Mouse (Mus musculus): ENCODE data around the gene Tmem178b.

Gene Tmem178b

GRCm38 (mm10) chr6:40161381-40161780 is 288.3 kb downstream of the Tmem178b start:
- no peak for DNase-seq (ENCODE audit: low read depth, low spot score)

GRCm38 (mm10) chr6:40173559-40173958 is 300.5 kb downstream of the Tmem178b start:
- DNase-seq (ENCODE audit: low read depth, low spot score), result no peak

- DNase-seq (ENCODE audit: low read depth, low spot score), result no peak
Observed at GRCm38 (mm10) chr6:40177870-40178269, 304.8 kb downstream of the Tmem178b start.

GRCm38 (mm10) chr6:40180551-40180950 is 307.5 kb downstream of the Tmem178b start:
- DNase-seq (ENCODE audit: low read depth, low spot score), result no peak

GRCm38 (mm10) chr6:40200661-40201060 is 327.6 kb downstream of the Tmem178b start:
- no peak for DNase-seq (ENCODE audit: low read depth, low spot score)

- no peak for DNase-seq (ENCODE audit: low read depth, low spot score)
Observed at GRCm38 (mm10) chr6:40202602-40203001, 329.5 kb downstream of the Tmem178b start.

- DNase-seq (ENCODE audit: low read depth, low spot score), result no peak
Observed at GRCm38 (mm10) chr6:40205380-40205779, 332.3 kb downstream of the Tmem178b start.

- DNase-seq (ENCODE audit: low read depth, low spot score), result no peak
Observed at GRCm38 (mm10) chr6:40208014-40208413, 334.9 kb downstream of the Tmem178b start.

GRCm38 (mm10) chr6:40209172-40209571 is 336.1 kb downstream of the Tmem178b start:
- no peak for DNase-seq (ENCODE audit: low read depth, low spot score)

- no peak for DNase-seq (ENCODE audit: low read depth, low spot score)
Observed at GRCm38 (mm10) chr6:40217154-40217553, 344.1 kb downstream of the Tmem178b start.

GRCm38 (mm10) chr6:40217651-40218050 is 344.6 kb downstream of the Tmem178b start:
- DNase-seq (ENCODE audit: low read depth, low spot score), result no peak

GRCm38 (mm10) chr6:40220634-40221120 is 347.6 kb downstream of the Tmem178b start:
- DNase-seq (ENCODE audit: low read depth, low spot score), result no peak

GRCm38 (mm10) chr6:40225585-40226280 is 352.7 kb downstream of the Tmem178b start:
- no peak for DNase-seq (ENCODE audit: low read depth, low spot score)

- no peak for DNase-seq (ENCODE audit: low read depth, low spot score)
Observed at GRCm38 (mm10) chr6:40228981-40229380, 355.9 kb downstream of the Tmem178b start.

GRCm38 (mm10) chr6:40229985-40230384 is 356.9 kb downstream of the Tmem178b start:
- DNase-seq (ENCODE audit: low read depth, low spot score), result no peak

GRCm38 (mm10) chr6:40234066-40234465 is 361.0 kb downstream of the Tmem178b start:
- no peak for DNase-seq (ENCODE audit: low read depth, low spot score)

- DNase-seq (ENCODE audit: low read depth, low spot score), result peak; percentile 47
Observed at GRCm38 (mm10) chr6:40235793-40236470, 362.9 kb downstream of the Tmem178b start.

GRCm38 (mm10) chr6:40236841-40237765 is 364.0 kb downstream of the Tmem178b start:
- DNase-seq (ENCODE audit: low read depth, low spot score), result peak; percentile 67

- no peak for DNase-seq (ENCODE audit: low read depth, low spot score)
Observed at GRCm38 (mm10) chr6:40238857-40239256, 365.8 kb downstream of the Tmem178b start.

GRCm38 (mm10) chr6:40240671-40241070 is 367.6 kb downstream of the Tmem178b start:
- DNase-seq (ENCODE audit: low read depth, low spot score), result no peak

- DNase-seq (ENCODE audit: low read depth, low spot score), result no peak
Observed at GRCm38 (mm10) chr6:40247398-40247946, 374.4 kb downstream of the Tmem178b start.

GRCm38 (mm10) chr6:40249939-40250338 is 376.9 kb downstream of the Tmem178b start:
- DNase-seq (ENCODE audit: low read depth, low spot score), result no peak

Measured in WW6 (cell line).